Mouse (Mus musculus) hindbrain, embryonic 14.5 days (tissue): Measurements from ENCODE around the gene Kpna7. TPM values are rescaled to one million over a fixed set of nuclear protein-coding genes. Genes with fewer than 3 reads are reported as not detected.
"Not testable (repeated sequence)": the region's sequence is repeated elsewhere in the genome, so short reads cannot be mapped to it uniquely, and the experiment has no call there.

Source experiments
- ATAC-seq: fragments of 200-750 bp; cut with Nextera tagmentation; 2 replicates; pipeline ENCODE4 v1.8.0; 2017; ENCODE audit warnings: moderate number of reproducible peaks, mild to moderate bottlenecking, moderate TSS enrichment, moderate library complexity; ENCODE audit not compliant: low FRiP score
- DNase-seq: peaks from one replicate; pipeline ENCODE4 v3.0.0-alpha.2; 2015; ENCODE audit warnings: low spot score
- H3K27ac ChIP-seq: fragments of 300-500 bp; sonication (generic); 2 replicates; pipeline ENCODE4 v1.5.1; 2014; ENCODE audit warnings: mild to moderate bottlenecking, moderate library complexity
- H3K27me3 ChIP-seq: fragments of 300-500 bp; sonication (generic); 2 replicates; pipeline ENCODE4 v1.6.1; 2014; ENCODE audit warnings: mild to moderate bottlenecking, low read length, mixed read lengths; ENCODE audit not compliant: control insufficient read depth, insufficient read depth
- H3K36me3 ChIP-seq: fragments of 300-500 bp; sonication (generic); replicated peaks from 2 replicates; pipeline ENCODE4 v1.6.1; 2014; ENCODE audit not compliant: control insufficient read depth, insufficient read depth
- H3K4me1 ChIP-seq: fragments of 300-500 bp; sonication (generic); replicated peaks from 2 replicates; pipeline ENCODE4 v1.6.1; 2014; ENCODE audit warnings: antibody characterized with exemption, low read length, mixed read lengths; ENCODE audit not compliant: control insufficient read depth, insufficient read depth
- H3K4me2 ChIP-seq: fragments of 300-500 bp; sonication (generic); replicated peaks from 2 replicates; pipeline ENCODE4 v1.6.1; 2014; ENCODE audit warnings: mild to moderate bottlenecking, moderate library complexity
- H3K4me3 ChIP-seq: fragments of 300-500 bp; sonication (generic); replicated peaks from 2 replicates; pipeline ENCODE4 v1.5.1; 2014; ENCODE audit warnings: mild to moderate bottlenecking, low read length
- H3K9ac ChIP-seq: fragments of 300-500 bp; sonication (generic); 2 replicates; pipeline ENCODE4 v1.6.1; 2014
- H3K9me3 ChIP-seq: fragments of 300-500 bp; sonication (generic); 2 replicates; pipeline ENCODE4 v1.6.1; 2016; ENCODE audit warnings: low read length; ENCODE audit not compliant: control insufficient read depth
- WGBS: fragments of 180-500 bp; shearing (Covaris S2); extraction: QIAGEN DNeasy Blood & Tissue Kit; methylation state at CpG from one replicate; pipeline ENCODE4 v1.1.7; 2014; 5-methylcytosine and 5-hydroxymethylcytosine counted together
- polyA plus RNA-seq: library from polyadenylated mRNA; unstranded; fragments of >200 nt; fragmentation: Nextera tagmentation; extraction: Ambion mirVana; gene quantifications from 2 replicates; pipeline ENCODE4 v1.2.1, GENCODE M21; 2014

Gene Kpna7
- polyA plus RNA-seq, 1 experiment from 2014 or later, result not detected

GRCm38 (mm10) chr5:145064765-145065340, 19.0 kb downstream of the Kpna7 start:
- Histone ChIP-seq H3K9ac (no peak overlapping the region), H3K27me3 (no peaks in the 10 kb centered on the region), H3K27ac (no peak overlapping the region), H3K4me2 (no peak overlapping the region), H3K4me1 (no peaks in the 10 kb centered on the region), H3K36me3 (no peaks in the 10 kb centered on the region), H3K9me3 (no peaks in the 10 kb centered on the region), H3K4me3 (no peak overlapping the region)
- no peak for ATAC-seq
- no peak for DNase-seq
- WGBS, result 86% methylated on average over 1 of the region's 1 CpGs

GRCm38 (mm10) chr5:145059524-145059923, 24.3 kb downstream of the Kpna7 start:
- no peak overlapping the region for H3K27ac ChIP-seq
- WGBS, result 77% methylated on average over 2 of the region's 2 CpGs
- no peak overlapping the region for H3K9ac ChIP-seq
- H3K9me3 ChIP-seq, result no peaks in the 10 kb centered on the region
- H3K36me3 ChIP-seq, result no peaks in the 10 kb centered on the region
- ATAC-seq (no peak), DNase-seq (no peak)
- H3K4me3 ChIP-seq, result no peak overlapping the region
- no peaks in the 10 kb centered on the region for H3K27me3 ChIP-seq
- no peaks in the 10 kb centered on the region for H3K4me1 ChIP-seq
- H3K4me2 ChIP-seq, result no peak overlapping the region

GRCm38 (mm10) chr5:145058722-145059121, 25.1 kb downstream of the Kpna7 start:
- ATAC-seq (no peak), DNase-seq (no peak)
- H3K4me1 ChIP-seq, result no peaks in the 10 kb centered on the region
- H3K27me3 ChIP-seq, result no peaks in the 10 kb centered on the region
- no peak overlapping the region for H3K4me3 ChIP-seq
- H3K9me3 ChIP-seq, result no peaks in the 10 kb centered on the region
- H3K9ac ChIP-seq, result no peak overlapping the region
- H3K27ac ChIP-seq, result no peak overlapping the region
- WGBS, result 89% methylated on average over 7 of the region's 7 CpGs
- H3K36me3 ChIP-seq, result no peaks in the 10 kb centered on the region
- no peak overlapping the region for H3K4me2 ChIP-seq

GRCm38 (mm10) chr5:145057907-145058306, 25.9 kb downstream of the Kpna7 start:
- ATAC-seq (no peak), DNase-seq (no peak)
- no peaks in the 10 kb centered on the region for H3K36me3 ChIP-seq
- H3K4me1 ChIP-seq, result no peaks in the 10 kb centered on the region
- H3K27me3 ChIP-seq, result no peaks in the 10 kb centered on the region
- no peak overlapping the region for H3K27ac ChIP-seq
- 82% methylated on average over 8 of the region's 8 CpGs for WGBS
- H3K4me3 ChIP-seq, result no peak overlapping the region
- H3K9ac ChIP-seq, result no peak overlapping the region
- H3K4me2 ChIP-seq, result no peak overlapping the region
- H3K9me3 ChIP-seq, result no peaks in the 10 kb centered on the region

- 90% methylated on average over 3 of the region's 3 CpGs for WGBS
- not testable (repeated sequence) for DNase-seq, H3K9me3 ChIP-seq, ATAC-seq, H3K4me2 ChIP-seq, H3K4me3 ChIP-seq, H3K36me3 ChIP-seq, H3K9ac ChIP-seq, H3K4me1 ChIP-seq, H3K27me3 ChIP-seq, H3K27ac ChIP-seq
These were observed 29.6 kb downstream of the Kpna7 start for GRCm38 (mm10) chr5:145054187-145054586.

- H3K36me3 ChIP-seq, H3K27ac ChIP-seq, H3K4me1 ChIP-seq, H3K9ac ChIP-seq, H3K9me3 ChIP-seq, H3K4me3 ChIP-seq, ATAC-seq, DNase-seq, H3K27me3 ChIP-seq, H3K4me2 ChIP-seq: not testable (repeated sequence)
- WGBS, result 87% methylated on average over 3 of the region's 3 CpGs
These were observed 41.1 kb downstream of the Kpna7 start, which contains the start of gene 1700018F24Rik for GRCm38 (mm10) chr5:145042690-145043089. 1700018F24Rik (plus strand) TSS chr5:145042990.

- Histone ChIP-seq H3K4me2 (no peak overlapping the region), H3K4me3 (no peak overlapping the region), H3K9me3 (no peaks in the 10 kb centered on the region), H3K27me3 (no peaks in the 10 kb centered on the region), H3K9ac (no peak overlapping the region), H3K27ac (no peak overlapping the region), H3K36me3 (no peaks in the 10 kb centered on the region), H3K4me1 (no peaks in the 10 kb centered on the region)
- WGBS, result 52% methylated on average over 4 of the region's 4 CpGs
- ATAC-seq (no peak), DNase-seq (no peak)
These were observed 42.2 kb downstream of the Kpna7 start for GRCm38 (mm10) chr5:145041628-145042027.

- not testable (repeated sequence) for H3K9me3 ChIP-seq, H3K9ac ChIP-seq, H3K27ac ChIP-seq, H3K4me1 ChIP-seq, H3K4me3 ChIP-seq, H3K36me3 ChIP-seq, H3K4me2 ChIP-seq, ATAC-seq, H3K27me3 ChIP-seq, DNase-seq
- 65% methylated on average over 5 of the region's 5 CpGs for WGBS
These were observed 51.4 kb downstream of the Kpna7 start, which contains the start of gene Gm4871 for GRCm38 (mm10) chr5:145032391-145032790. Gm4871 (minus strand) TSS chr5:145032754.

GRCm38 (mm10) chr5:145030476-145030875, 53.4 kb downstream of the Kpna7 start:
- not testable (repeated sequence) for H3K27ac ChIP-seq, H3K9me3 ChIP-seq, H3K27me3 ChIP-seq, H3K4me1 ChIP-seq, H3K9ac ChIP-seq, H3K36me3 ChIP-seq, H3K4me2 ChIP-seq, DNase-seq, H3K4me3 ChIP-seq, ATAC-seq
- WGBS, result 95% methylated on average over 1 of the region's 1 CpGs

- WGBS, result 89% methylated on average over 1 of the region's 1 CpGs
These were observed 63.1 kb downstream of the Kpna7 start for GRCm38 (mm10) chr5:145020712-145021111.

More at GRCm38 (mm10) chr5:145020712-145021111, 63.1 kb downstream of the Kpna7 start:
- not testable (repeated sequence) for H3K4me3 ChIP-seq, H3K27me3 ChIP-seq, H3K4me1 ChIP-seq, H3K4me2 ChIP-seq, H3K36me3 ChIP-seq, DNase-seq, H3K9me3 ChIP-seq, H3K9ac ChIP-seq, H3K27ac ChIP-seq, ATAC-seq
